Mouse (Mus musculus) CD4-positive naive resting alpha-beta T cell, adult 76 days (primary cell): ENCODE measurements around the gene Gm6588. TPM values are rescaled to one million over a fixed set of nuclear protein-coding genes. Genes with fewer than 3 reads are reported as not detected.

Experiments used
- total RNA-seq: library from RNA; stranded (reverse); gene quantifications from one replicate; pipeline ENCODE4 v1.2.4, GENCODE M21; 2023

The Gm6588 gene
- not detected for total RNA-seq

DNA sequence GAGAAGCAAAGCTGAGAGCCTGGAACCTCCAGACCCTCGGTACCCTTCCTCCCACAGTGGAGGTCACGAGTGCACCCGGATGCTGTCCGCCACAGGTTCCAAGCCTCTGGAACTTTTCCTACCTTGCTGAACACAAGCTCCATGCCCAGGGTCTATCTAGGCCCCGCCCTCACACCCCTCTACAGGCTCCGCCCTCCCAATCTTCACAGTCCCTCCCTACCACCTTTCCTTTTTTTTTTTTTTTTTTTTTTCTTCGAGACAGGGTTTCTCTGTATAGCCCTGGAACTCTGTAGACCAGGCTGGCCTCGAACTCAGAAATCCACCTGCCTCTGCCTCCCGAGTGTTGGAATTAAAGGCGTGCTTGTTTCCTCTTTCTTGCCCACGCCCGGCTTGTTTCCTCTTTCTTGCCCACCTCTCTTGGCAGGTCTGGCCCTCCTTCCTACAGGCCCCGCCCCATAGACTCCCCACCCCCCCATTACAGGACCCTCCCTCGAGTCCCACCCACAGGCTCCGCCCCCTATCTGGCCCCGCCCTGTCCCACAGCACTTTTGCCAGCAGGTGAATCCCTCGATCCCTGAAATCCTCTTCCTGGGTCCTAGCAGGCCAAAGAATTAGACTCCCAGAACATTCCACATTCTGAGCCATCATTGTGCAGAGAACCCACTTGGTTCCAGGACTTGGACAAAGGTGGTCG lies at the start of gene Gm6588:
Gene Gm6588, plus strand, starts transcription at position 680 of the 694 bp plus-strand sequence.

Other genes starting within 250 kb of the Gm6588 start
- gene Cryba4, start 196.9 kb upstream of the Gm6588 start, total RNA-seq: not detected
- not detected for gene Crybb1, start 193.6 kb upstream of the Gm6588 start, total RNA-seq
- 86.5 TPM for gene Tpst2, start 172.7 kb upstream of the Gm6588 start, total RNA-seq
- 59.7 TPM for gene Tfip11, start 123.1 kb upstream of the Gm6588 start, total RNA-seq
- 32.6 TPM for gene Srrd, start 106.4 kb upstream of the Gm6588 start, total RNA-seq
- gene Hps4, start 106.3 kb upstream of the Gm6588 start, total RNA-seq: 22.2 TPM
- gene Gm6583, start 93.4 kb upstream of the Gm6588 start, total RNA-seq: not detected
- not detected for gene Asphd2, start 54.6 kb upstream of the Gm6588 start, total RNA-seq
- gene Sez6l, start 127.8 kb downstream of the Gm6588 start, total RNA-seq: not detected